Comparison of ENCODE assay signal across 18 mouse cellular contexts in genomic region chr7:121737511-121738415, GRCm38 (mm10). TPM values are rescaled to one million over a fixed set of nuclear protein-coding genes. Genes with fewer than 3 reads are reported as not detected.
DNase-seq lines count a peak whose midpoint lies in the region; ATAC-seq and TF ChIP-seq lines count a peak whose summit lies in the region.
"Had no signal": no experiment of that assay in that cellular context is flagged by ENCODE, and none has a peak within 500 bp of the region (broad histone marks: within the 10 kb centered on the region; RNA-seq: fewer than 3 reads in every experiment).

No protein-coding gene starts in this region.

- 0 out of 2 replicates have a peak overlapping the region, but pooled peaks have one; percentile 4 for H3K4me2 ChIP-seq in kidney, postnatal 0 days (ENCODE audit: low read length)
- no peak overlapping the region for H3K4me2 ChIP-seq in stomach, embryonic 15.5 days
- H3K4me2 ChIP-seq: hindbrain, embryonic 14.5 days; liver, embryonic 13.5 days; midbrain, embryonic 15.5 days; neural tube, embryonic 15.5 days had no signal

- no peak overlapping the region for H3K9ac ChIP-seq in kidney, postnatal 0 days (ENCODE audit: low read depth, low read length)
- no peak overlapping the region for H3K9ac ChIP-seq in stomach, embryonic 15.5 days
- H3K9ac ChIP-seq: hindbrain, embryonic 14.5 days; liver, embryonic 13.5 days; midbrain, embryonic 15.5 days; neural tube, embryonic 15.5 days had no signal

- H3K4me3 ChIP-seq in kidney, postnatal 0 days (replicated peaks; ENCODE audit: low read depth, low read length) = no peak overlapping the region; the same call in 1 of the 2 replicates
- no peak overlapping the region for H3K4me3 ChIP-seq in stomach, embryonic 15.5 days (replicated peaks)
- H3K4me3 ChIP-seq: liver, embryonic 13.5 days; midbrain, embryonic 15.5 days; neural tube, embryonic 15.5 days had no signal

- TF ChIP-seq CTCF in kidney, postnatal 0 days (IDR thresholded peaks at IDR 0.05; ENCODE audit: low read depth) = no peak

- DNase-seq in cerebellum, adult 11 months = peak; percentile 9
- DNase-seq in kidney, postnatal 0 days (ENCODE audit: low spot score) = no peak
- DNase-seq in kidney, postnatal 10 days = no peak
- DNase-seq in fat pad, adult 2 months (ENCODE audit: extremely low read depth, low read depth, low spot score) = peak; percentile 66
- no peak for DNase-seq in gastrocnemius, postnatal 10 days
- no peak for DNase-seq in gastrocnemius, adult 18-20 months (ENCODE audit: low spot score)
- DNase-seq: adrenal gland, postnatal 14 days; heart, adult 18-20 months; layer of hippocampus, adult 9-11 months; liver, embryonic 13.5 days; thymus, adult 18-20 months had no signal

- ATAC-seq in cerebellum, adult (ENCODE audit: insufficient number of reproducible peaks, low FRiP score, low TSS enrichment) = no peak
- no peak for ATAC-seq in kidney, postnatal 0 days (replicated peaks; ENCODE audit: low FRiP score, low read depth)
- 0 out of 2 replicates have a peak, but pooled peaks have one; percentile 47 for ATAC-seq in stomach, embryonic 15.5 days (ENCODE audit: insufficient read depth, low FRiP score, low read depth)
- ATAC-seq: midbrain, embryonic 15.5 days had no signal

- peaks cover 6% of the 10 kb centered on the region; the same call in 1 of the 2 replicates for H3K4me1 ChIP-seq in kidney, postnatal 0 days (replicated peaks; ENCODE audit: insufficient read depth, low read length)
- H3K4me1 ChIP-seq in stomach, embryonic 15.5 days = no peaks in the 10 kb centered on the region

- WGBS in kidney, postnatal 0 days = 66% methylated on average over 29 of the region's 29 CpGs
- WGBS in stomach, embryonic 15.5 days = 57% methylated on average over 29 of the region's 29 CpGs

- H3K27me3 ChIP-seq in kidney, postnatal 0 days (ENCODE audit: insufficient read depth, low read length) = no peaks in the 10 kb centered on the region
- H3K27me3 ChIP-seq in stomach, embryonic 15.5 days (replicated peaks) = 0 out of 2 replicates have a peak, but pooled peaks cover 10% of the 10 kb centered on the region

- no peak overlapping the region for H3K27ac ChIP-seq in kidney, postnatal 0 days
- no peak overlapping the region for H3K27ac ChIP-seq in stomach, embryonic 15.5 days
- H3K27ac ChIP-seq: hindbrain, embryonic 14.5 days; liver, embryonic 13.5 days; midbrain, embryonic 15.5 days; neural tube, embryonic 15.5 days had no signal

- H3K36me3 ChIP-seq in kidney, postnatal 0 days (ENCODE audit: insufficient read depth, low read length) = no peaks in the 10 kb centered on the region
- H3K36me3 ChIP-seq in stomach, embryonic 15.5 days = no peaks in the 10 kb centered on the region
- H3K36me3 ChIP-seq: liver, embryonic 13.5 days; midbrain, embryonic 15.5 days; neural tube, embryonic 15.5 days had no signal

- no peaks in the 10 kb centered on the region for H3K9me3 ChIP-seq in kidney, postnatal 0 days (replicated peaks; ENCODE audit: low read length)
- H3K9me3 ChIP-seq in stomach, embryonic 15.5 days = no peaks in the 10 kb centered on the region
- H3K9me3 ChIP-seq: liver, embryonic 13.5 days; midbrain, embryonic 15.5 days; neural tube, embryonic 15.5 days had no signal

RNA-seq across cellular contexts. Expression of gene Scnn1g, which starts 3.5 kb away (rescaled TPM):
- polyA plus RNA-seq in kidney, postnatal 0 days (2015; fragmentation: Nextera tagmentation; extraction: Ambion mirVana) = 59.7 and 64.2 TPM in 2 replicates
- 1.4 TPM in 2 replicates for polyA plus RNA-seq in stomach, embryonic 15.5 days (2015; fragmentation: Nextera tagmentation; extraction: Ambion mirVana)
- total RNA-seq in gastrocnemius, postnatal 10 days (2021) = not detected
- not detected for total RNA-seq in gastrocnemius, adult 18-20 months (2021)
- total RNA-seq: adrenal gland, postnatal 14 days; heart, adult 18-20 months; MEL had no signal
- polyA plus RNA-seq: hindbrain, embryonic 14.5 days; liver, embryonic 13.5 days; midbrain, embryonic 15.5 days; neural tube, embryonic 15.5 days; small intestine, adult 2 months had no signal

RNA-seq across cellular contexts. Expression of gene Usp31, which starts 30.7 kb away (rescaled TPM):
- 1.3 and 1.6 TPM in 2 replicates for polyA plus RNA-seq in kidney, postnatal 0 days (2015; fragmentation: Nextera tagmentation; extraction: Ambion mirVana)
- polyA plus RNA-seq in stomach, embryonic 15.5 days (2015; fragmentation: Nextera tagmentation; extraction: Ambion mirVana) = 1.9 and 2.0 TPM in 2 replicates
- total RNA-seq in gastrocnemius, postnatal 10 days (2021) = 1 to 10 TPM; 4.2 to 5.6 TPM
- total RNA-seq in gastrocnemius, adult 18-20 months (2021) = 1 to 10 TPM; 6.4 to 7.2 TPM

Comparison
In these comparisons a context has a peak if more than half of its experiments do, and no peak if none do; other contexts are left out.
1. DNase-seq: peak in cerebellum, adult 11 months (single experiment) and fat pad, adult 2 months (single experiment); none in kidney, postnatal 0 days (single experiment), kidney, postnatal 10 days (single experiment), gastrocnemius, postnatal 10 days (single experiment) and gastrocnemius, adult 18-20 months (single experiment).